Mouse (Mus musculus) spleen, adult 12 weeks (tissue): Measurements from ENCODE around the gene Alpl.

ENCODE experiments used
- DNase-seq: peaks from one replicate; pipeline ENCODE4 v3.0.0; 2022; ENCODE audit warnings: low spot score

The Alpl gene

DNA sequence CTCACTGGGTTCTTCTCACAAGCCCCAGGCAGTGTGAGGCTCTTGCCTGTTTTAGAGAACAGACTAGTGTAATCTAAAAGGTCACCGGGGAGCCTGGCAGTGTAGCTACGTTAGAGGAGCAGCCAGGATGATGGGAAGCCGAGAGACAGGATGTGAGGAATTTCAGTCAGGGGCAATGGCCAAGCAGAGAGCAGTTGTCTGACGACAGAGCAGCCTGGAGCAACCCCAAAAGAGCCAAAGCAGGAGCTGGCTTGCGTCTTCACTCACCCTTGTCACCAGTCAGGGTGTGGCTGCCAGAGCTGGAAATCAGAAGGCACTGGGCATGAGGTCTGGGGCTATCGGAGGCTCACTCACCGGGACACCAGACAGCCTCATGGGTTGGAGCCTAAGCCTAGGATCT lies 26.5 kb downstream of the Alpl start:
- DNase-seq, result no peak

DNA sequence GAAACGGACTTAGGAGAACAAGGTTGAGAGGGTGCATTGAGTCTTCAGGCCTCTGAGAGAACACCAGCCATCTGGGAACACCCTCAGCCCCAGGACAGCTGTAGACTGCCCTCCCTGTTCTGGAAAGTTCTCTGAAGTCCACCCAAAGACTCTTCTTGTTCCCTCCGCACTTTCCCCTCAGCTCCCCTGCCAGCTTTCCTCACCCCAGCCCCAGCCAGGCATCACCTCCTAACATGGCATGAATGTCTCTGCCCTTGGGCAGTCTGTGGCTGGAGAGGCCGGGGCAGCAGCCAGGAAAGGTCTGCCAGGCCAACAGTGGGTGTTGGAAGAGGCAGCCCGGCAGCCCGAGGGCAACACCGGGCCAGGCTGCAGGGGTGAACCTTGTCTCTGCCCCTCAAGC lies 27.4 kb downstream of the Alpl start:
- DNase-seq, result no peak

GRCm38 (mm10) chr4:137768381-137768780 lies 27.8 kb downstream of the Alpl start:
- DNase-seq, result no peak

DNA sequence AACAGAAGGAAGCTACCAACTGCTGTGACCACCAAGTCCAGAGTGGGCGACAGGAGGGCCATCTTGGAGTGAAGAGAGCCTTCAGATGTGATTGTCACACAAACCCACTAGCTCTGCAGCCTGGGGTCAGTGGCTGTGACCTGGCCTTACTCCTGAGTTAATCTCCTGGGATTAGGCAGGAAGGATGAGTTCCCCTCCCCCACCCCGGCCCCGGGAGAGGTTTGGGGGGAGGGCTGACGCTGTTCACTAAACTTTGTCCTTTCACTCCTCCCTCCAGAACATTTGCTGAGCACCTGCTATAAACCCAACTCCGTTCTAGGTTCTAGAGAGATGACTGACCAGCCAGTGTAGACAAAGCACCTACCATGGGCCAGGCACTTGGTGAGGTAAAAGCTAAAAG lies 29.8 kb downstream of the Alpl start:
- no peak for DNase-seq

DNA sequence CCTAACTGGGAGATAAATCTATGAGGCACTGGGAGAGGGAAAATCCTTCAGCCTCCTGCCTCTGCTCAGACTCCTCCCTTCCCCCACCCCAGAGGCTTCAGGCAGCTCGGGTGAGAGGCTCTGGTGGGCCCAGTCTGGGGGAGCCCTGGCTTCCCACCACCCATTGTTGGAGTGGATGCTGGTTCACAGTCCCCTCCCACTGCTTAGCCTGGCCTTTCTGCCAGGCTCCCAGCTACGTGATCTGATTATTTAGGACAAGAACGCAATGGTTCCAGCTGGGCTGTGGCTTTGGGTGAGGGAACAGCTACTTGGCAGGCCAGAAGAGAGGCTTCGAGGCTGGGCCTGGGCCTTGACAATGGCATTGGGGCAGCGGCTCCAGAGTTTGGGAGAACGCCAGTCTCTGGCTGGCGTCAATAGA lies 30.6 kb downstream of the Alpl start:
- no peak for DNase-seq

- no peak for DNase-seq
Observed at GRCm38 (mm10) chr4:137764621-137765020, 31.6 kb downstream of the Alpl start.

GRCm38 (mm10) chr4:137763920-137764495 lies 32.2 kb downstream of the Alpl start:
- no peak for DNase-seq

GRCm38 (mm10) chr4:137762886-137763285 lies 33.3 kb downstream of the Alpl start:
- no peak for DNase-seq

GRCm38 (mm10) chr4:137754446-137754845 lies 41.7 kb downstream of the Alpl start:
- DNase-seq, result no peak

GRCm38 (mm10) chr4:137753199-137753598 lies 43.0 kb downstream of the Alpl start:
- DNase-seq, result no peak

DNA sequence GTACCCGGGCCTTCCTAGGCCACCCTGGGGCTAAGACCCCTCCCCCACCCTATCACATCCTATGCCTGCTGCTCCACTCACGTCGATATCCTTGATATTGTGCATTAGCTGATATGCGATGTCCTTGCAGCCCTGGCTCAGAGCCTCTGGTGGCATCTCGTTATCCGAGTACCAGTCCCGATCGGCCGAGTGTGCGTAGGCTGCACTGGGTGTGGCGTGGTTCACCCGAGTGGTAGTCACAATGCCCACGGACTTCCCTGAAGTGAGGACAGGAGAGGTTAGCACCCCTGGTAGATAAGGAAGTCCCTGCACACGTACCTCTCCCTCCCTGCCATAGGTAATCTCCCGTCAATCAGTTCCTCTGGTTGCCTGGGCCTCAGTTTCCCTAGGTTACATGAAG lies 43.7 kb downstream of the Alpl start:
- no peak for DNase-seq

DNA sequence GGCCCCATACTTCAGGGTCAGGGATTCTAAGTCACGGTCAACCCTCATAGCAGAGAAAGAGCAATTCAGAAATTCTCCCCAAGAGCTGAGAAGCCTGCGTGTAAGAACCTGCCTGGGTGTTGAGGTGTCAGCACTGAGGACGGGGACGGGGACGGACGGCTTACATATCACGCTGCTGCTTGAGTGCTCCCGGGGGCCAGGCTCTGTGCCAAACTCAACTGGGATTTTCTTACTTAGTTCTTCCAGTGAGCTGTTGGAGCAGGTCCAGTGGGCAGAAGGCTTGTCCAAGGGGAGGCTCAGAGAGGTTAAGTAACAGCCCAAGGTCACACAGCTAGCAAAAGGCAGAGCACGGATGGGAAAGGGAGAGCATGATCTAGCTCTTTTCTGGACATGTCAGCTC lies 44.5 kb downstream of the Alpl start:
- DNase-seq, result no peak

DNA sequence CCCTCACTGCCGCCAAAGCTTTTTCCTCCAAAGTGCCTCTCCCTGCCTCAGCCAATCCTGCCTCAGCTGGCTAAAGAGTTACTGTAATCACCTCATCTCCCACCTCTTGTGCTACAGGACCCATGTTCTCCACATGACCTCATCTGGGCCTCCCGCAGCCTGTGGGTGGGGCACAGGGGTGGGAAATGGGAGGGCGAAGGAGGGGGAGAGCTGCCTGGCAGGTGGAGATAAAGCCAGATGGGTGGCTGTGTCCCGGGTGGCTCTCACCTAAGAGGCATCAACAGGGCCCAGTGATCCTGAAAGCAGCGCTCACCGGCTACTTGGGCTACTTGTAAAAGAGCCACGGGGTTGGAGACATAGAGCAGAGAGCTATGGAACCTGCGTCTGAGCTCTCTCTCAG lies 44.9 kb downstream of the Alpl start:
- peak; percentile 60 for DNase-seq

DNA sequence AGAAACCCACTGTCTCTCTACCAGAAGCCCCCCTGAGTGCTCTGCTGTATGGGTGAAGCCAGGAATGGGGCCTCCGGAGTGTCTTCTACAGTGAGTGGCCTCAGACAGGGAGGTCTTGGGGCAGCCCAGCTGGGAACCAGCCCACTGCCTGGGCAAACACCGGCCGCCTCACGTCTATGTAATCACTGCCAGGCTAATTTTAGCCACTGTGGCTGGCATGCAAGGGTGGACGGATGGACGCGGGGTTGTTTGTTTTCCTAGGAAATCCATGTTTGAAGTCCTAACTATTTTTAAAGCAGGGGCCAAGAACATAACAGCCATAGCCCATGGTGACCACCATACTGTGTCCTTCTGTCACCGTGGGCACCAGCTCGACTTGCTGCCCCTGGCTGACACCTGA lies 46.1 kb downstream of the Alpl start:
- DNase-seq, result no peak

- no peak for DNase-seq
Observed at GRCm38 (mm10) chr4:137749680-137750079, 46.5 kb downstream of the Alpl start.

GRCm38 (mm10) chr4:137748726-137749125 lies 47.5 kb downstream of the Alpl start:
- no peak for DNase-seq

DNA sequence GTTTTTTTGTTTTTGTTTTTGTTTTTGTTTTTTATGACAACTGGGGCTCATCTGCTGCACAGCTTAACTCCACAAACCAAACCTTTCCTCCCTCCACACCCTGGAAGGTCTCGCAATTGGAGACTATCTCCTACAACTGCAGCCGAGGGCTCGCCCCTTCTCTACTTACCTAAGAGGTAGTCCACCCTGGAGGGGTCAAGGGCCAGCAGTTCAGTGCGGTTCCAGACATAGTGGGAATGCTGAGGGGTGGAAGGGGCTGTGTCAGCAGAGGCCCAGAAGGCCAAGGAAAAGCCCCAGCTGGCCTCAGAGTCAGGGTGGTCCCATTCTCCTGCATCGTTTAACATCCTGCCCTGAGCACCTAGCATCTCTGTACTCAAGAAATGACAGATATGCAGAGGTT lies 48.6 kb downstream of the Alpl start:
- no peak for DNase-seq

DNA sequence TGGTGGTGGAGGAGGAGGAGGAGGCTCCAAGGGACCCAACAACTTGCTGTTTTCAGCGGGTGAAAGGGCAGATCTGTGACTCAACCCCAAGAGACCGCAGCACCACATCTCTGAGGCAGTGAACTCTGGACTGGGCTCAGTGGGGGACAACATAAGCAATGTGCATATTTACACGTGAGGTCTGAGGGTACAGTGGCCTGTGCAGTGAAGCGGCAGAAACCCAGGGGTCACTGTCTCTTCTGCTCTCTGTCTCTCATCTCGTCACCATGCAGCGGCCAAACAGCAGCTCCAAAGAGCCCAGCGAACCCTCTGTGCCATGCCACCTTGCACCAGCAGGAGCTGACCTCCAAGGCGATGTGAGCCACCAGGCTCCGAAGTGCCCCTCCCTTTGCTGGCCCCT lies 49.1 kb downstream of the Alpl start:
- no peak for DNase-seq

- DNase-seq, result no peak
Observed at GRCm38 (mm10) chr4:137744433-137744918, 51.7 kb downstream of the Alpl start.

DNA sequence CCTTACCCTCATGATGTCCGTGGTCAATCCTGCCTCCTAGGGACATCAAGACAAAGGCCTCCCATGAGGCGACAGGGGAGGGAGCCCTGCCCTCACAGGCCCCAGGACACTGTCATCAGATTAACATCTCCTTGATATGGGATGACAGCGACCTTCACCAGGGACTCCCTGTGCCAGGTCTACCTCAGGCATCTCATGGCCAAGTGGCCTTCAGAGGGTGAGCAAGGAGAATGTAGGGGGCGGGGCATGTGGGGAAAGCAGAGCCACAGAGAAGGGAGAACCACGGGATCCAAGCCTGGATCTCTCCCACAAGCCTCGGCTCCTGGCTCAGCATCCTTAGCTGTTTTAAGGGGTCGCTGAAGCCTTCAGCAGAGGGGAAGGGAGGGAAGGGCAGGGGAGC lies 52.4 kb downstream of the Alpl start:
- DNase-seq, result no peak

- DNase-seq, result no peak
Observed at GRCm38 (mm10) chr4:137740350-137740749, 55.8 kb downstream of the Alpl start.

DNA sequence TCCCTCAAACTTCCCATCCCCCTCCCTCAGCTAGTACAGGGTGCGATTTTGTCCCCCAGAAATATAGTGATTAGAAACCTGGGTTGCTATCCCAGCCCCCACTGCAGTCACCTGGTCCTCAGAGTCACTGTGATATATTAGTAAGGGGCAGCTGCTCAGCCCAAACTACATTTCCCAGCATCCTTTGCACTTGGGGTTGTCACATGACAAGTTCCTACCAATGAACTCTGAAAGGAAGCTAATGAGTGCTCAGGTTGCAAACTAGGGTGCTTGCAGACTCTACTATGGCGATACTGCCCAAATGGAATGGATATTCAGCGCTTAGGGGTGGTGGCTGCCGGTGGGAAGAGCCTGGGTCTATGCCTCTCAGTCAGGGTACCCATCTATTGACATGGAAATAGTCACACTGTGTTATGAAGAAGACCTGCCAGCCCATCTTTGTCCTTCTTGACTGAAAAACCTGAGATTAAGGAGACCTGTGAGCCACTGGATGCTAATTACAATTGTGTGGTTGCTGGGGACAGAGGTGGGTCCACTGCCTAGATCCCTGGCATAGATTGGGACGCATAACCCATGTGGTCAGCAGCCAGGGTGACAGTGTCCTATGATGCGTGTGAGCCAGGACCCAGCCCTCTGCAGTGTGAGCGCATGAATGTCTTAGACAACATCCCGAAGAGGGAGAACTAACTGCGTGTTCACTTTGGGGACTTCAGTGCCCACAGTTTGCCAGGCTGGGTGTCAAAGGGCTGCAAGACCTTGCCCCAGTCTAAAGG lies 56.8 kb downstream of the Alpl start:
- no peak for DNase-seq

- no peak for DNase-seq
Observed at GRCm38 (mm10) chr4:137737760-137738159, 58.4 kb downstream of the Alpl start.

DNA sequence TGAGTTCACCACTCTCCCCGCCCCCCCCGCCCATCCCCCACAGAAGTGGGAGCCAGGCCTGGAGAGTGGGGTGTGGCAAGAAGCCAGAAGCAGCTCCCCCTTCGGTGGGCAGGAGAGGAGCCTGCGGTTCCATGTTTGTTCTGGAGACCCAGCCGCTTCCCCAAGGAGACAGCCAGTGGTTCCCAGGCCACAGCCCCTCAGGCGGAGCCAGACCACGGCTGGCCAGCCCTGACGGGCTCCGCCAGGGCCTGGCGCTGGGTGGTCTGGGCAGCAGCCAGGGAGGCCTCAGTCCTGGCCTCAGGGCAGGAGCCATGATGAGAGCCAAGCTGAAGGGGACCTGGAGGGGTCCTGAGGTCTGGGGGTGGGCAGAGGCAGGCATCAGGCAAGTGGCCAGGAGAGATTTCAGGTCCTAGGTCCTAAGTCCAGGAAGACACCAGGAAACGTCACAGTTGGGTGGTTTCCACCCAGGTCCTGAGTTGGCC lies 59.9 kb downstream of the Alpl start:
- no peak for DNase-seq
